Mouse (Mus musculus): ENCODE data around the gene Slx1b.
A peak's percentile ranks its signal among the peaks of the same experiment; 100 is the strongest.
"Not testable (repeated sequence)": the region's sequence is repeated elsewhere in the genome, so short reads cannot be mapped to it uniquely, and the experiment has no call there.

The Slx1b gene

DNA sequence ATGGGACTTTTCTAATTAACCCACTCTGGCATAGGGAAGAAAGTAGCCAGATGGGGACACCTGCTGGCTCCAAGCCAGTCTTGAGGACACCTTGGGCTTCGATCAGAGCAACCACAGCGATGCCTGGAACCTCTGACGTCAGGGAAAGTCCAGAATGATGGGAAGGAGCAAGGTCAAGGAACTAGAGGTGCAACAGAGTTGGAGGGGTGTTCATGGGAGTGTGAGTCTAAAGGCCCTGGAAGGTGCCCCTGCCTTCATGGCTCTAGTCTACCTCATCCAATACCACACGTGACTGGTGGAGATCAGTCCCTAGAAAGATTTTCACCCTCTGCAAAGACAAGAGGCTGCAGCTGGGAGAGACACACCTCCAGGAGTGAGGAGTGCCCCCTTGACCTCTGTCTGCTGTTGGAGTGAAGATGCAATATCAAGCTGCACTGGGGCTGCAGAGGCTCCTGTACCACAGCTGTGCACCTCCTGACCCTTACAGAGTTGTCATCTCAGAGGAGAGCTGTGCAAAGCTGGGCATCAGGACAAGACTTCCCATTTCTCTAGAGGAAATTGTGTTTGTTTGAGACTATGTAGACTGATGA is 18.9 kb downstream of the Slx1b start:
- no peak for DNase-seq (ENCODE audit: low spot score in 2 of 2)

DNA sequence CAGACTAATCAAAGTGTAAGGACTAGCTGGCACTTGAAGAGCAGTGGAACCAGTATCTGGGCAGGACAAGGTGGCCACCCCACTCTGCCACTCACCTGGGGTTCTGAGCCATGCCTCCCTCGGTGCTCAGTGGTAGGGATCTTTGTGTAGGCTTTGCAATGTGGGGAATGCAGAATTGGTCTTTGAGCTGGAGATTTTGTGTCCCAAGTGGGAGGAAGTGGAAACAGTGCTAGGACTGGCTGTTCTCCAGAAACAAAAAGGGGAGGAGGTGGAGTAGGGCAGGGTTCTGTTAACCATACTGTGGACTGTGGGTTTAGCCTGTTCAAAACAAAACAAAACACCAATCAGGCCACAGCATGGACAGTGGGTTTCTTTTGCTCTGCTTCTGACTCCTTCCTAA is 19.4 kb downstream of the Slx1b start, which contains the start of gene Sult1a1:
Gene Sult1a1, minus strand, starts transcription at position 226 of the 400 bp plus-strand sequence.
- no peak for DNase-seq (ENCODE audit: low spot score in 2 of 2)

DNA sequence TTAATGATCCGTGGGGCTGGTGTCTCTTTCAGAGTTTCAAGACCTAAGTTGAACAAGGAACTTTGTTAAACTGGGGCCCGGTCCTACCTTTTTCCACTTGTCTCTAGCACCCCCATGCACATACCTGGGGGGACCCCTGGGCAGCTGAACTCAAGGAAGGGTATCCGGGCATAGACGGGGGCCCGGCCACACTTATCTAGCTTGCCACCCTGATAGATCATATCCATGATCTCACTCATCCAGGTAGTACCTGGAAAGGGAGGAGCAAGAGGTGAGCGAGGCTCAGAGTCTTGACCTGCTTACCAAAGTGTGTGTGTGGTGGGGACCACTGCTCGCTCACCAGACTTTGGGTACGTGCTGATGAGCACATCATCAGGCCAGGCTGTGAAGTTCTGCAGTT is 20.5 kb downstream of the Slx1b start:
- no peak for DNase-seq (ENCODE audit: low spot score in 2 of 2)

DNA sequence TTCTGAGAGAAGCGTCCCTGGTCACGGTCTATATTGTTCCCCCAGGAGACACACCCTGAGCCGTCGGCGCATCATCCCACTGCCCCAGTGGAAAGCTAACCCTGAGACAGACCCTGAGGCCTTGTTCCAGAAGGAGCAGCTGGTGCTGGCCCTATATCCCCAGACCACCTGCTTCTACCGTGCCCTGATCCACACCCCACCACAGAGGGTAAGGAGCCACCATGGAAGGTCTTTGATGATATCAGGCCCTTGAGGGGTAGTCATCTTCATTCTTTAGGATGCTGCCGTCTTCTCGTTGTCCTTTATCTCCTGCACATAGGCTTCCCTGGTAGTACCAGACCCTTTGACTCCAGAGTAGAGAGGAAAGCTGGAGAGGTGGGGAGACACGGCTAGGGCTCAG is 23.5 kb downstream of the Slx1b start:
- no peak for DNase-seq (ENCODE audit: low spot score in 2 of 2)

DNA sequence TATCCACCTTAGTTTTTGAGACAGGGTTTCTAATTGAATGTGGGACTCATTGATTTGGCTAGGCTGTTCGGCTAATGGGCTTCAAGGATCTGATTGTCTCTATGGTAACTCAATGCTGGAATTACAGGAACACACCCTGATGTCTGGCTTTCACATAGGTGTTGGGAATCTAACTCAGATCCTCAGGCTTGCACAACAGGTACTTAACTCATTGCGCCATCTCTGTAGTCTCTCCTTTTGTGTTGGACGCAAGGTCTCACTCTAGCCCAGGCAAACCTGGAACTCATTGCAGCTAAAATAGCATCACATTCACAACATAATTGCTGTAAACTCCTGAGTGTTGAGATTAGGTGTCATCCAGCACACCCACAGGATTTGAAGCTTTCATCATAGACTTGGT is 25.4 kb downstream of the Slx1b start:
- no peak for DNase-seq (ENCODE audit: low spot score in 2 of 2)

DNA sequence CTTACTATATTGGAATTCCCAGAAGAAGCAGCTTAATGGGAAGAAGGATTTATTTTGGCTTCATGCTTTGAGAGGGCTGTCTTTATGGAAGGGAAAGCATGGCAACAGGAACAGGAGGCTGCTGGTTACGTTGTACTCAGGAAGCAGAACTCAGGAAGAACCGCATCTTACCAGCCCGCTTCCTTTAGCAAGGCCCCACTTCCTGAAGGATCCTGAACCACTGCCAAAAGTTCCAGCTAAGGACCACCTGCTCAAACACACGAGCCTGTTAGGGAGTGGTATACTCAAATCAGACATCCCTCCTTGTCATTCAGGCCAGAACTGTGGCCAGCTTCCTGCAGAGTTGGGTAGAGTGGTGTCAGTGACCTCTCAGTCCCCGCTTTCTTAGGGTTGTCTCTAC is 27.1 kb downstream of the Slx1b start:
- DNase-seq (ENCODE audit: low spot score in 2 of 2), result no peak

DNA sequence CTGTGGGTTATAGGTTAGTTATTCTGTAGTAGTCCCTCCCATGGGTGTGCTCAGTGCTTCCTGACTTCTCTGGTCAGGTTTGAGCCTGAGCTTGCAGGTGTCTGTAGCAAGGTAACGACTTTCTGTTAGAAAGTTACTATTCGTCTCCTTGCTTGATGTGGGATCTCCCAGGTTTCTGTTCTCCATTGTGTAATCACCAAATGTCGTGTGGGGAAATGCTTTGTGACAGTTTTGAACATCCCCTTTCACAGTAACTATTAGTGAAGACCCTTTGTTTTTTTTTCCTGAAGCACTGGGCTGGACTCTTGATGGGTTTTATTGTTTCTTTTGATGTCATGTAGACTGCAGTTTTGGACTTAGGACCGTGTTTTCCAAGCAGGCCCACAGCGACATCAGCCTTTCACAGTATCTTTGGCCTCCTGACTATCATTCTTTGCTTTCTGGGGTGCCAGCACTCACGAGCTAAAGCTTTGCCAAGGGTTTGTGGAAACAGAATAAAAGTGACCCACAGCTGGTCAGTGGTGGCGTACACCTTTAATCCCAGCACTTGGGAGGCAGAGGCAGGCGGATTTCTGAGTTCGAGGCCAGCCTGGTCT is 28.0 kb downstream of the Slx1b start:
- no peak for DNase-seq (ENCODE audit: low spot score in 2 of 2)

DNA sequence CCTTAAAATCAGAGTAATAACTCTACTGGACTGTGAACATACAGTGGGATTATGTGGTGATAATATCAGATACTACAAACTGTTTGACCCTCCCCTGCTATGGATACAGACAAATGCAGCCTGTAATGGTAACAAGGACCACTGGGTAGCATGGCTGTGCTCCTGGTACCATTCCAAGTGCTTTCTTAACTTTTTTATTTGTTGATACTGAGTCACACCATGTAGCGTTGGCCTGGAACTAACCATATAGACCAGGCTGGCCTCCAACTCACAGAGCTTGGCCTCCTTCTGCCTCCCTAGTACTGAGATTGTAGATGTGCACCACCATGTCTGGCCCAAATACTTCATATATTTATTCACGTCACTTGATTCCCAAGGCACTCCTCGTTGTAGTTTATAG is 30.3 kb downstream of the Slx1b start:
- DNase-seq (ENCODE audit: low spot score in 2 of 2), result no peak

DNA sequence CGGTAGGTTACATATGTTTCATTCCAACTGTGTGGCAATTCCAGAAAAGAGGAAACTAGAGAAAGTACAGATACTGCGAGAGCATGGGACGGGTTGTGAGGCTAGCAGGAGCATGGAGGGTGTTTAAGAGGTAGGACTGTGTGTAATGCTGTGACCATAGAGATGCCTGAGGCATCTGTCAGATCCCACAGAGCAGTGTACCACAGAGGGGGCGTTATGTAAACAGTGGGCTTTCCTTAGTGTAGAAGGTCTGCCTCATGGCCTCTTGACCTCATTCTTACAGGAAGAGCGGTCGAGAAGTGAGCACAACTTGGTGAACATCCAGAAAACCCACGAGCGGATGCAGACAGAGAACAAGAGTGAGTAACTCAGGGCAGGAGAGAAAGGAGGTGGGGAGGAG is 31.9 kb downstream of the Slx1b start:
- no peak for DNase-seq (ENCODE audit: low spot score in 2 of 2)

DNA sequence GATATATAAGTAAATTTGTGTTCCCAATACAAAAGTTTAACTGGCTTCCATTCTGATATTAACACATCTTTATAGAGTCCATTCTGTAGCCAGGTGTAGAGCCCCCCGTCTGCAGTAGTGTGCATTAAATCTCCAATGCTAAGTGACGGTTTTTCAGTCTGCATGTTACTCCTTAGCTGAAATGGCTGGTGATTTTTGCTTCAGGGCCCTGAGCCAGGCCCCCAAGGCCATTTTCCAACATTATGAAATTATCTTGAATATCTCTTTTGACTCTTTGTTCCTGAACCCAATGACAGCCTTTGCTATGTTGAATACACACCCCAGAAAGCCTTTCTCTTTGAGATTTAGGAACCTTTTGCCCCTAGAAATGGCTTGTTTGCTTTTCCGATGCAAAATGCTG is 35.8 kb downstream of the Slx1b start:
- DNase-seq (ENCODE audit: low spot score in 2 of 2), result no peak

DNA sequence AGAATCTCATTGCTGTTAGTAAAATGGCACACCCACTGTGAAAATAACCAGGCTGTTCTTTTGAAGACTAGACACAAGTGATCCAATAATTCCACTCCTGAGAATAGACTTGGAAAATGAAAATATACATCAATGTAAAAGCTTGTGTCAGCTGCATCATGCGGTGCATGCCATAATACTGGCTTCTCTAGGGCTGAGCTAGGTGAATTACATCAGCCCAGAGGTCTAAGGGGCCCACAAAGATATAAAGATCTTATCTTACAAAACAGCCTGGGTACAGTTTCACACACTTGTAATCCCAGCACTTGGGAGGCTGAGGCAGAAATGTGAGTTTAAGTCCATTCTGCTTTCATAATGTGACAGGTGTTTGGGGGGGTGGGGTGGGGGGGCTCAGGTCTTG is 38.1 kb downstream of the Slx1b start:
- no peak for DNase-seq (ENCODE audit: low spot score in 2 of 2)

DNA sequence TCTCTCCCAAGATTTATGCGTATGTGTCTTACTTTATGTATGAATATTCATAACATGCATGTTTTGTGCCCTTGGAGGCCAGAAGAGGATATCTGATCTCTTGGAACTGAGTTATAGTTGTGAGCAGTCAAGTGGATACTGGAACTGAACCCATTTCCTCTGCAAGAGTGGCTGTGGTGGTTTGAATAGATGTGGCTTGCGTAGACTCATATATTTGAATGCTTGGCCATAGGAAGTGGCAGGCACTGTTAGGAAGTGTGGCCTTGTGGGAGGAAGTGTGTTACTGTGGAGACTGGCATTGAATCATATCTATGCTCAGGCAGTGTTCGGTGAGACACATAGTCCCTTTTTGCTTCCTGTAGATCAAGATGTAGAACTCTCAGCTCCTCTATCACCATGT is 39.9 kb downstream of the Slx1b start:
- no peak for DNase-seq (ENCODE audit: low spot score in 2 of 2)

DNA sequence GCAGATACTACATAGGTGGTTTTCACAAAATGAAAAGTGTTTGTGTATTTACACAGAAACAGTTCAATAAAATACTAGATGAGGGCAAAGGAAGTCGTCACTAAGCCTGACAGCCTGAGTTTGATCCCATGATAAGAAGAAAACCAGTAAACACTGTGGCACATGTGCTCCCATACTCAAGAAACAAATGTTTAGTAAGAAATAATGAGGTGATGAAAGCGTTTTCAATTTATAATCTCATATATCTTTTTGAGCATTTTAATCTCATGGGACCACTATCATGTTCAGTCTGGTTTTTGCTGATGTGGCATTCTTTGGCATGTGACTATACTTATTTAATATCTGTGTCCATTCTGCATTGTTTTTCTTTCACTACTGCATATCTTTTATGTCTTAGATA is 41.6 kb downstream of the Slx1b start:
- no peak for DNase-seq (ENCODE audit: low spot score in 2 of 2)

DNA sequence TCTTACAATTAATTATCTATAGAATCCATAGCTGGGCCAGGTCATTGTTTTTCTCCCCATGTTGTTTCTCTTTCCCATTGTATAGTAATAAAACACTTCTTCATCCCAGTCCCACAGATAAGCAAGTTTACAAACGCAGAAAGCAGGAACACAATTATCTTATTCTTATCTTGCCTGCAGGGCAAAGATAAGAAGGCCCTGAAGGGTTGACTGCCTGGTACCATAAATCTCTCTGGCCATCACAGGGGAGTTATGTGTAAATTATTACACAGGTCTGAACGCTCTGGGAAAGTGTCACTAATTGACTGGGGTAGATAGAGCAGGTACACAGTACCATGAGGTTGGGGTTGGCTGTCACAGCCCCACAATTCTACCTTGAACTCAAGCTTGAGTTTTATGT is 44.7 kb downstream of the Slx1b start:
- DNase-seq (ENCODE audit: low spot score in 2 of 2), result no peak

DNA sequence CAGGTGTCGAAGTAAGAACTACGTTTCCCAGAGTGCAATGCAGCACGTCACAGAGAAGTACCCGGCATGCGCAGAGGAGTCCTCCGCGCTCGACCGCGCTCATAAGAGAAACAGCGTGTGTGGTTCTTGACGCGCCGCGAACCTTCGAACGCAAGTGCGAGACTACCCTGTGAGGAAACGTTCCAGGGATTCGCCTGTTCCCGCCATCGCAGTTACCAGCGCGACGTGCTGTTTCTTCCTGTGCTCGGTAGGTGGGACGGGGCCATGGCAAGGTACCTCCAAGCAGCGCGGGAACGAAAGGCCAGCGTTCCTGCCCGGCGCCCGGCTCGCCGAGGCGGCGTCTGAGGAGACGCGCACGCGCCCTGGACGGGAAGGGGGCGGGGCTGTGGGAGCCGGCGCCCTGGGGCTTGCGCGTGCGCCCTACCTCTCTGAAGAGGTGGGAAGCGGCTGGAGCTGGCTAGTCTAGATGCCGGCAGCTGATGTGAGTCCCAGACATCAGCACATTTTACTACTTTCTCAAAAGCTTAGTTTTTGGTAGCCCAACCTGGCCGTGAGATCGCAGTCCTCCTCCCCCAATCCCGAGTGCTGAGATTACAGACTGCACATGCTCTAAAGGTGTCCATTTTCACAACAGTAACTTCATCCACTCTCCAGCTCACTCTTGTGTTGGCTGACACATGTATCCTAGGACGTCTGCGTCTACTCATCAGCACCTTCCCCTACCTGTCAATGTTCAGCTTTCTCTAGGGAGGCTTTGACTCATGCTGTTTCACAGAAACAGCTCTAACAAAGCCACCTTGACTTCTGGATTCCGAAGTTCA is 46.1 kb downstream of the Slx1b start, which contains the start of gene Sgf29:
Gene Sgf29, plus strand, starts transcription at position 79 of the 821 bp plus-strand sequence.
- peak; percentile 81 to 92 for DNase-seq (ENCODE audit: low spot score in 2 of 2)

DNA sequence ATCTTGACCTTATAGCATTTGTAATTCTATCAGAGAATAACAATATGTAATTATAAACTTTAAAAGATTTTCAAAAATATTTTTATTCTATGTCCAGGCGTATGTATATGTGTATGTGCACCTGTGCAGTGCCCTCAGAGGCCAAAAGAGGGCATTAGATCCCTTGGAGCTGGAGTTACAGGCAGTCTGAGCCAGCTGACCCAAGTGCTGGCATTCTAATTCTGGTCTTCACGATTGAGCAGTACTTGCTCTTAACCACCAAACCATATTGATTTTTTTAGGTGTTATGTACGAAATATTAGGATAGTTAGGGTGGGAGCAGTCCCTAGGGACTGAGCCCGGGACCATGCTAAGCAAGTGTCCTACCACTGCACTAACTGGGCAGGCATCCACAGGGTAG is 47.1 kb downstream of the Slx1b start:
- no peak for DNase-seq (ENCODE audit: low spot score in 2 of 2)

DNA sequence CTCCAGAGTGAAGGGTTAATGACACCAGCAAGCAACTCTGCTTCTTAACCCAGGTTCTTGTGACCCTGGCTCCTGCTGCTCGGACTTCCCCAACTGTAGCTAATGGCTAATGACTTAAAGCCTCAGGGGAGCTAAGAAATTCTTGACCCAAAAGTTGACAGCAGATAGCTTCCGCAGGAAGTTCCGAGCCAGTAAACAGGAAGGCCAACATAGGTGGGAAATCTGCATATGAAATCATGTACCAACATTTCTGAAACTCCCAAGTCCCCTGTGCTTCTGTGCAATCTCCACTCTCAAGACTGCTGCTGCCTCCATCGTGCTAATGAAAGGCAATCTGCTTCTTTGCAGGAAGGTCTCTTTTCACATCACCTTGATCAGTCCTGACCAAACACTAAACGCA is 49.9 kb downstream of the Slx1b start:
- no peak for DNase-seq (ENCODE audit: low spot score in 2 of 2)

DNA sequence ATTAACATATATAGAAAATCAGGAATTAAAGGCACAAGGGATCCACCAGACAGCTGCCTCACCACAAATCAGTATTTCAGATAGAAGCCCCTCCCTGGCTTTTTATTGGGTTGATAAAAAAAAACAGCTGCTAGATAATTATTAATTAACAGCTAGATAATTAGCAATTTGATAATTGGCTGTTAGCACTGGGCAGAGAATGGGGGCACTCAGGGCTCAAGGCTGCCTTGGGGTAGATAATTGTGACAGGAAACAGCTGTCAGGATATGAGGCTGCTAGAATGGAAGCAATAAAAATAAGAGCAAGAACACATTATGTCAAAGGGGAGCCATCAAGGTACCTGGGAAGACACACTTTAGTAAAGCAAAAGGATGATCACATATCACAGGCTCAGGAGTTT is 50.7 kb downstream of the Slx1b start:
- no peak for DNase-seq (ENCODE audit: low spot score in 2 of 2)

DNA sequence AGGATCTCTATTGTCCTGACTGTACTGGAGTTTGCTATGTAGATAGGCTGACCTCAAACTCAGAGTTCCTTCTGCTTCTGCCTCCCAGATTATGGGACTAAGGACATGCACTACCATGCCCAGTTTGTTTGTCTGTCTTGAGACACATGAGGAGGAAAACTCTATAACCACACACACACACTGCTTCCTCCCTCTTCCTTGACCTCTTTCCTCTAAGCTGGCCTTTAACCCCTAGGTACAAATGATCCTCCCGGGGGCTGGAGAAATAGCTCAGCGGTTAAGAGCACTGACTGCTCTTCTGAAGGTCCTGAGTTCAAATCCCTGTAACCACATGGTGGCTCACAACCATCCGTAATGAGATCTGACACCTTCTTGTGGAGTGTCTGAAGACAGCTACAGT is 51.2 kb downstream of the Slx1b start:
- DNase-seq (ENCODE audit: low spot score in 2 of 2), result no peak

DNA sequence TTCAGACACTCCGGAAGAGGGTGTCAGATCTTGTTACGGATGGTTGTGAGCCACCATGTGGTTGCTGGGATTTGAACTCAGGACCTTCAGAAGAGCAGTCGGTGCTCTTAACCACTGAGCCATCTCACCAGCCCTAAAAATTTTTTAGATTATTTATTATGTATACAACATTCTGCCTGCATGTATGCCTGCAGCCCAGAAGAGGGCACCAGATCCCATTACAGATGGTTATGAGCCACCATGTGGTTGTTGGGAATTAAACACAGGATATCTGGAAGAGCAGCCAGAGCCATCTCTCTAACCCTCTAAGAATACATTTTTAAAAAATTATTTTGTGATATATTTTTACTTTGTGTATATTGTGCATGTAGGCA is 52.4 kb downstream of the Slx1b start:
- DNase-seq (ENCODE audit: low spot score in 2 of 2), result not testable (repeated sequence)

DNA sequence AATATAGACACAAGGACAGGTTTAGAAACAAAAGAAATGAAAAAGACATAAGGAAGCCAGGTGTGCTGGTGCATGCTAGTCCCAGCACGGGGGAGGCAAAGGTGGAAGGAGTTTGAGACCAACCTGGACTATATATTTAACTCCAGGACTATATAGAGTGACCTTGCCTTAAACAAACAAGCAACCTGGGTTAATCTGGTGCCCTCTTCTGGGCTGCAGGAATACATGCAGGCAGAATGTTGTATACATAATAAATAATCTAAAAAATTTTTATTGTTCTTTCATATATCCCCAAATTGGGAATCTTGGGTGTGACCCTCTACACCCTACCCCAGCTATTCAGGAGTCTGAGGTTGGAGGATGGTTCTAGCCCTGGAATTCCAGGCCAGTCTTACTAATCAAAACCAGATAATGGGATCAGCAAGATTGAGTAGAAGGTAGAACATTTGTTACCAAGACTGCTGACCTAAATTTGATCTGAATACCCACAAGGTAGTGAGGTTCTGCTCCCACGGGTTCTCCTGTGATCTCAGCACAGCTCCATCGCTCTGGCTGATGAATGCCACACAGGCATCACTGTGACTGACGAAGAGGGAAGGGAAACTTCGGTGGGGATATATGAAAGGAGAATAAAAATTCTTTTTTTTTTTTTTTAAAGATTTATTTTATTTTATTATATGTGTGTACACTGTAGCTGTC is 52.9 kb downstream of the Slx1b start:
- DNase-seq (ENCODE audit: low spot score in 2 of 2), result no peak

Measured in left cerebral cortex, adult 9 months (tissue).